Comparison of ENCODE assay signal across 8 mouse cellular contexts in genomic region chr3:94953384-94953763, GRCm38 (mm10). TPM values are rescaled to one million over a fixed set of nuclear protein-coding genes. Genes with fewer than 3 reads are reported as not detected.
DNase-seq lines count a peak whose midpoint lies in the region; ATAC-seq and TF ChIP-seq lines count a peak whose summit lies in the region.

No protein-coding gene starts in this region.

- peak overlapping the region; percentile 76 for H3K4me2 ChIP-seq in heart, embryonic 13.5 days
- peak overlapping the region; percentile 70 for H3K4me2 ChIP-seq in forebrain, embryonic 16.5 days (ENCODE audit: low read length)

- H3K27me3 ChIP-seq in heart, embryonic 13.5 days (replicated peaks) = no peaks in the 10 kb centered on the region
- no peaks in the 10 kb centered on the region for H3K27me3 ChIP-seq in forebrain, embryonic 16.5 days (replicated peaks; ENCODE audit: control insufficient read depth, insufficient read depth, low read length)

- in situ Hi-C loops in ES-E14 (cut with MboI; ENCODE audit: low sequenced_read_pairs in 2 of 2, unreplicated experiment in 2 of 2) = no loop called here

- peak overlapping the region; percentile 88 for H3K4me3 ChIP-seq in heart, embryonic 13.5 days
- peak overlapping the region; percentile 78 to 85 for H3K4me3 ChIP-seq in ES-E14 (ENCODE audit: insufficient read depth in 1 of 2, low read depth in 1 of 2, low read length in 2 of 2, poor library complexity in 1 of 2, severe bottlenecking in 1 of 2)
- H3K4me3 ChIP-seq in forebrain, embryonic 16.5 days (replicated peaks; ENCODE audit: low read length) = peak overlapping the region; percentile 81
- H3K4me3 ChIP-seq in macrophage (ENCODE audit: inconsistent target) = peak overlapping the region; percentile 67

- WGBS in heart, embryonic 13.5 days = 15% methylated on average over 9 of the region's 9 CpGs
- 10% methylated on average over 9 of the region's 9 CpGs for whole genome bisulfite sequencing in forebrain, embryonic 16.5 days
- WGBS in macrophage (ENCODE audit: missing documents) = 6% methylated on average over 9 of the region's 9 CpGs

- peak overlapping the region; percentile 95 for H3K9ac ChIP-seq in heart, embryonic 13.5 days
- H3K9ac ChIP-seq in ES-E14 (ENCODE audit: insufficient read depth, low read depth, low read length, poor library complexity, severe bottlenecking) = peak overlapping the region; percentile 72
- peak overlapping the region; percentile 55 for H3K9ac ChIP-seq in forebrain, embryonic 16.5 days (replicated peaks; ENCODE audit: low read depth, low read length)

- intact Hi-C loops in heart, postnatal 10 days (cut with DNase I) = no loop called here

- DNase-seq in heart, postnatal 10 days = no peak
- DNase-seq in ES-E14 (ENCODE audit: low read depth, low spot score) = no peak
- DNase-seq in cerebellum, adult 9-11 months = no peak
- DNase-seq in natural killer cell, adult 2 months (ENCODE audit: low spot score in 2 of 2) = no peak
- no peak for DNase-seq in left cerebral cortex, adult 11 months (ENCODE audit: low spot score)

- H3K9me3 ChIP-seq in heart, embryonic 13.5 days = no peaks in the 10 kb centered on the region
- H3K9me3 ChIP-seq in ES-E14 (ENCODE audit: control insufficient read depth, insufficient read depth, low read depth, low read length) = no peaks in the 10 kb centered on the region
- no peaks in the 10 kb centered on the region for H3K9me3 ChIP-seq in forebrain, embryonic 16.5 days (ENCODE audit: control insufficient read depth, low read length)

- H3K27ac ChIP-seq in heart, embryonic 13.5 days (replicated peaks) = peak overlapping the region; percentile 81
- no peak overlapping the region for H3K27ac ChIP-seq in ES-E14 (ENCODE audit: insufficient read depth, low read depth, low read length, poor library complexity, severe bottlenecking)
- peak overlapping the region; percentile 95 for H3K27ac ChIP-seq in forebrain, embryonic 16.5 days (ENCODE audit: low read length)
- H3K27ac ChIP-seq in macrophage = peak overlapping the region; percentile 71

- no peak for ATAC-seq in heart, embryonic 13.5 days (ENCODE audit: extremely low read depth, insufficient number of reproducible peaks, low FRiP score, low TSS enrichment)
- no peak; the same call in 1 of the 2 replicates for ATAC-seq in forebrain, embryonic 16.5 days

- H3K36me3 ChIP-seq in heart, embryonic 13.5 days = peaks cover 31% of the 10 kb centered on the region
- H3K36me3 ChIP-seq in ES-E14 (ENCODE audit: control insufficient read depth, insufficient read depth, low read length, poor library complexity, severe bottlenecking) (peaks cover 26% of the 10 kb centered on the region), macrophage (ENCODE audit: inconsistent target) (peaks cover 24% of the 10 kb centered on the region)
- H3K36me3 ChIP-seq in forebrain, embryonic 16.5 days (ENCODE audit: control insufficient read depth, insufficient read depth) = no peaks in the 10 kb centered on the region

- H3K79me2 ChIP-seq in macrophage (ENCODE audit: inconsistent target) = no peaks in the 10 kb centered on the region

- peaks cover 23% of the 10 kb centered on the region for H3K4me1 ChIP-seq in heart, embryonic 13.5 days
- H3K4me1 ChIP-seq in ES-E14 (ENCODE audit: control insufficient read depth in 2 of 2, insufficient read depth in 2 of 2, low read length in 2 of 2, poor library complexity in 1 of 2) = peaks cover 3 to 7% of the 10 kb centered on the region in 2 experiments; a peak in 2 of 4 replicates
- peaks cover 13% of the 10 kb centered on the region for H3K4me1 ChIP-seq in forebrain, embryonic 16.5 days (replicated peaks; ENCODE audit: control insufficient read depth, insufficient read depth, low read length)

TF ChIP-seq in ES-E14, 5 proteins besides CTCF, POLR2A, EP300 and RAD21:
- TF ChIP-seq ZNF384 (IDR thresholded peaks at IDR 0.05; ENCODE audit: low read depth, low read length) (no peak), HCFC1 (IDR thresholded peaks at IDR 0.05; ENCODE audit: borderline replicate concordance, insufficient read depth, low read length) (no peak), CHD2 (IDR thresholded peaks at IDR 0.05; ENCODE audit: low read depth, low read length) (no peak), MAFK (IDR thresholded peaks at IDR 0.05; ENCODE audit: insufficient read depth, low read depth, low read length) (no peak), ZC3H11A (IDR thresholded peaks at IDR 0.05; ENCODE audit: borderline replicate concordance, low read depth, low read length) (no peak)

RNA-seq across cellular contexts. Expression of gene Rfx5, which starts 0.5 kb away (rescaled TPM):
- 5.4 and 6.3 TPM in 2 replicates for polyA plus RNA-seq in heart, embryonic 13.5 days (2015; fragmentation: Nextera tagmentation; extraction: Ambion mirVana)
- total RNA-seq in heart, postnatal 10 days (2021) = 10 to 100 TPM; 10.1 to 10.4 TPM
- 6.1 and 9.0 TPM in 2 replicates for total RNA-seq in ES-E14 (2012; rRNA removed)
- polyA plus RNA-seq in forebrain, embryonic 16.5 days (2015; fragmentation: Nextera tagmentation; extraction: Ambion mirVana) = 6.1 and 6.7 TPM in 2 replicates
- total RNA-seq in macrophage (2018; cell fraction: chromatin; rRNA removed) = 10 to 100 TPM; 31.0 to 69.0 (median 40.2) TPM
- total RNA-seq in macrophage (2018; cell fraction: cytosol; rRNA removed) = 10 to 100 TPM in 5 of 26 experiments, 1 to 10 TPM in 21; 7.2 to 12.4 (median 8.8) TPM
- total RNA-seq in macrophage (2018; cell fraction: nucleus; rRNA removed) = 10 to 100 TPM; 17.7 to 41.4 (median 29.5) TPM
- polyA plus RNA-seq in macrophage (2018) = 5.6 to 8.0 TPM (median 7.2 TPM) in 3 replicates

RNA-seq across cellular contexts. Expression of gene Selenbp1, which starts 20.5 kb away (rescaled TPM):
- polyA plus RNA-seq in heart, embryonic 13.5 days (2015; fragmentation: Nextera tagmentation; extraction: Ambion mirVana) = 50.9 and 63.2 TPM in 2 replicates
- total RNA-seq in heart, postnatal 10 days (2021) = 10 to 100 TPM; 53.7 to 58.5 TPM
- 1.5 and 2.7 TPM in 2 replicates for total RNA-seq in ES-E14 (2012; rRNA removed)
- 8.5 and 11.6 TPM in 2 replicates for polyA plus RNA-seq in forebrain, embryonic 16.5 days (2015; fragmentation: Nextera tagmentation; extraction: Ambion mirVana)
- total RNA-seq in macrophage (2018; cell fraction: chromatin; rRNA removed) = 10 to 100 TPM in 3 of 26 experiments, 1 to 10 TPM in 22, not detected in 1; 1.1 to 20.8 (median 4.9) TPM
- 10 to 100 TPM in 25 of 26 experiments, 1 to 10 TPM in 1; 9.6 to 30.9 (median 17.0) TPM for total RNA-seq in macrophage (2018; cell fraction: cytosol; rRNA removed)
- total RNA-seq in macrophage (2018; cell fraction: nucleus; rRNA removed) = 10 to 100 TPM in 3 of 26 experiments, 1 to 10 TPM in 23; 2.3 to 16.9 (median 6.1) TPM
- 12.8 to 25.0 TPM (median 14.3 TPM) in 3 replicates for polyA plus RNA-seq in macrophage (2018)

RNA-seq across cellular contexts. Expression of gene Pi4kb, which starts 21.2 kb away (rescaled TPM):
- 14.0 and 17.6 TPM in 2 replicates for polyA plus RNA-seq in heart, embryonic 13.5 days (2015; fragmentation: Nextera tagmentation; extraction: Ambion mirVana)
- 10 to 100 TPM; 35.6 to 41.1 TPM for total RNA-seq in heart, postnatal 10 days (2021)
- total RNA-seq in ES-E14 (2012; rRNA removed) = 29.7 and 34.4 TPM in 2 replicates
- polyA plus RNA-seq in forebrain, embryonic 16.5 days (2015; fragmentation: Nextera tagmentation; extraction: Ambion mirVana) = 26.4 and 29.7 TPM in 2 replicates
- 100 to 1,000 TPM in 2 of 26 experiments, 10 to 100 TPM in 24; 38.8 to 108 (median 58.8) TPM for total RNA-seq in macrophage (2018; cell fraction: chromatin; rRNA removed)
- total RNA-seq in macrophage (2018; cell fraction: cytosol; rRNA removed) = 10 to 100 TPM; 37.8 to 62.4 (median 51.1) TPM
- total RNA-seq in macrophage (2018; cell fraction: nucleus; rRNA removed) = 10 to 100 TPM; 33.3 to 79.6 (median 41.8) TPM
- 39.8 to 61.5 TPM (median 51.3 TPM) in 3 replicates for polyA plus RNA-seq in macrophage (2018)
